Mouse (Mus musculus): ENCODE measurements around the gene Kdelr1.

DNA sequence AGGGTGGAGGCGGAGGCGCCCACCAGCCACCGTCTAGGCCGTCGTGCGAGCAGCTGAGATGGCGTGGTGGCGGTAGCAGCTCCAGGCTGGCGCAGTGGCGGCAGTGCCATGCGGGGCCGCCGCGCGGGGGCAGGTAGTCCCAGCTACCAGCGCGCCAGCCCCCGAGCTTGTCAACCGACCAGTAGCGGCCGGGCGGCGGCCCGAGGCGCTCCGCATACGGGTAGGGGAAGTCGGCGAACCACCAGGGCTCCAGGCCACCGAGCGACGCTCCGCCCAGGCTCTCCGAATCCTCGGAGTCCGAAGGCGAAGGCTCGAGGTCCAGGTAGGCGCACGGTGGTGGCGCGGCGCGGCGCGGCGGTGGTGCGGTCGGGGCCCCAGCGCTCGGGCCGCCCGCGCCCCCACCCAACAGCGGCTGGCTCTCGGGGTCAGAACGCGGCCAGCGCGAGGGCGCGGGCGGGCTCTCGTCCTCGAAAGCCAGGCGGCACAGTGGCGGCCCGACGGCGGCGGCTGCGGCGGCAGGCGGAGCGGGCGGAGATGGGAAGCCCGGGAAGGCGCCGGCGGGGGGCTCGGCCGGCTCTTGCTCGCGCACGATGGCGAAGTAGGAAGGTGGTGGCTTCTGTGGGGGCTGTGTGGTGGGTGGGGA, 39.3 kb upstream of the Kdelr1 start:
- no peak for TF ChIP-seq CTCF (IDR thresholded peaks at IDR 0.05; ENCODE audit: control insufficient read depth, insufficient read depth, insufficient replicate concordance, low read depth, low read length)
- no peak for TF ChIP-seq POLR2A (IDR thresholded peaks at IDR 0.05; ENCODE audit: control insufficient read depth, low read depth, low read length)

All from testis, adult 2 months (tissue).